Mouse (Mus musculus) induced T-regulatory cell, adult 2 months (primary cell): ENCODE results near the gene Mdh2.

Experiments used
- DNase-seq: peaks from one replicate; pipeline ENCODE4 v3.0.0-alpha.2; 2012; ENCODE audit warnings: low read depth

The Mdh2 gene

DNA sequence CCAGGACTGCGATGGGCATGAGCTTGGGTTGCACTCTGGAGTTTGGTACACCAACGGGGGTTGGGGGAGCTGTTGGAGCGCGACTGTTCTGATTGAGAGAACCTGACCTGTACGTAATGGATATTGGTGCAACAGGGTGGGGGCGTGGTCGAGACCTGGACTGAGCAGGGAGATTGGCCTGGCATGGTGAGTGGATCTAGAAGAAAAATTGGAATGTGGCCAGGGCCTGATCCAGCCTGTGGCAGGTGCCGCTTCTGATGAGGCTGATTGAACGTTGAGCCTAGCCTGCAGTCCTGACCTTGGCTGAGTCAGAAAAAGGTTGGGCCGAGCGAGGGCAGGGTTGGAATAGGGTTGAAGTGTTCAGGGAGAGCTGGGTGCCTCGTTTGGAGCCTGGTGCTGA lies 57.7 kb downstream of the Mdh2 start:
- DNase-seq, result no peak
